Mouse (Mus musculus): ENCODE results near the gene D130043K22Rik.
"Not testable (repeated sequence)": the region's sequence is repeated elsewhere in the genome, so short reads cannot be mapped to it uniquely, and the experiment has no call there.

Gene D130043K22Rik

DNA sequence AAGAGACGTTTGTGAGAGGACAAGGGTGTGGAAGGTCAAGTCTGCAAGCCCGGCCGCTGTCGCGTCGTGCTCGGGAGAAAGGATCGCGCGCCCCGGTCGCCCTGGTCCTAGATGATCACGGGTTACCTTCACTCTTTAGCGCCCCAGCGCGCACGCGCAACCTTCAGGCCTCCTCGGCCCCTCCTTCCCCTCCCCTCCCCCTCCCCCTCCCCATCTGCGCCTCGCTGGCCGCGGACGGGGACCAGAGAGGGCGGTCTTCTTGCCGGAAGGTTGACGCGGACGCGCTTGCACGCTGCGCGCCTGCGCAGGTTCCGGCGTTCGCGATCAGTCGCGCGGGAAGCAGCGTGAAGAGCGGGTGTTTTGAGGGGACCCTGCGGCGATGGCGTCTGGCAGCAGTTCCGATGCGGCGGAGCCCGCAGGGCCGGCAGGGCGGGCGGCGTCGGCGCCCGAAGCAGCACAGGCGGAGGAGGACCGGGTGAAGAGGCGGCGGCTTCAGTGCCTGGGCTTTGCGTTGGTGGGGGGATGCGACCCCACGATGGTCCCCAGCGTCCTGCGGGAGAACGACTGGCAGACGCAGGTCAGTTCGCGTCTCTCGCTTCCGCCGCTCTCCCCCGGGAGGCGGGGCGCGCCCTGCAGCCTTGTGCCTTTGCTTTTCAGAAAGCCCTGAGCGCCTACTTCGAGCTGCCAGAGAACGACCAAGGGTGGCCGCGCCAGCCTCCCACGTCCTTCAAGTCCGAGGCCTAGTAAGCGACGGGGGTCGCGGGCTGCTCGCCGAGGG, 13.4 kb upstream of the D130043K22Rik start, which contains the start of the genes Acot13 and Tdp2:
Gene Acot13 (minus strand): TSS at position 188 of the 778 bp plus-strand sequence.
Gene Tdp2 (plus strand): TSS at position 327 of the 778 bp plus-strand sequence.
- DNase-seq (ENCODE audit: low spot score in 2 of 2) = peak; percentile 86 to 92

DNA sequence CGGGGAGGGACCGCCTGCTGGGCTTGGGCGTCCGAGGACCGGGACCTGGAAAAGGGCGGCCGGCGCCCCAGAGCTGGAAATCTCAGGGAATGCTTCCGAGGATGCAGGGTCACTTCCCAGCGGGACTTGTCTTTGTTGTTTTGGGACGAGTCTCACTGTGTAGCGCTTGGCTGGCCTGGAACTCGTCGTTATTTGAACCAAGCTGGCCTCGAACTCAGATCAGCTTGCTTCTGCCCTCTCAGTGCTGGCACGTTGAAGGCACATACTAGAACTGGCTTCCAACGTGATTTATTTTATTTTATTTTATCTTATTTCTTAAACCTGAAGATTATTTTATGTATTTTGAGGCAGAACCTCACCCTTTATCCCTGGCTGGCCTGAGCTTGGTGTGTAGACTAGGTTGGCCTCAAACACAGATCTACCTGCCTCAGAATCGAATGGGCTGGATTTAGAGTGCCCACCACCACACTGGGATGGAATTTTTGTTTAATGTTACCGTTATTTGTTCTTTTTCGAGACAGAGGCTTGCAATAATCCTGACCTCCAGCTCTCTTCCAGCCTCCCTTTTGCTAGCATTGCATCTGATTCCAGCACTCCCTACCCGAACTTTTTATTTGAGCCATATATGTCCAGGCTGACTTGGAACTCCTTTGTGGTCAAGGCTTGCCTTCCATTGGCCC, 12.7 kb upstream of the D130043K22Rik start:
- DNase-seq (ENCODE audit: low spot score in 2 of 2) = no peak

DNA sequence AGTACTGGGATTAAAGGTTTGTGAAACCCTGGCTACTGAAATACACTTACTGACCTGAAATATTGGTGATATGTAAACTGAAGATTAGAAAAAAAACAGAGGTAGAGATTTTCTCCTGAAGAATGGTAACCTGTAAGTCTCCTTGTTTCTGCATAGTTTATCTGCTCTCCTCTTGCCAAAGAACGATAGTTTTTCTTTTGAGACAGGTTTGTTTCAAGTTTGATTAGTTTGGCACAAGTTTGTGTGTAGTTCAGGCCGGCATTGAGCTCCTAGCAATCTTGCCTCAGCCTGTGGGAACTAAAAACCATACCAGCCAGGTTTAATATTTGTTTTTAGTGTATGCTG, 12.2 kb upstream of the D130043K22Rik start:
- no peak for DNase-seq (ENCODE audit: low spot score in 2 of 2)

DNA sequence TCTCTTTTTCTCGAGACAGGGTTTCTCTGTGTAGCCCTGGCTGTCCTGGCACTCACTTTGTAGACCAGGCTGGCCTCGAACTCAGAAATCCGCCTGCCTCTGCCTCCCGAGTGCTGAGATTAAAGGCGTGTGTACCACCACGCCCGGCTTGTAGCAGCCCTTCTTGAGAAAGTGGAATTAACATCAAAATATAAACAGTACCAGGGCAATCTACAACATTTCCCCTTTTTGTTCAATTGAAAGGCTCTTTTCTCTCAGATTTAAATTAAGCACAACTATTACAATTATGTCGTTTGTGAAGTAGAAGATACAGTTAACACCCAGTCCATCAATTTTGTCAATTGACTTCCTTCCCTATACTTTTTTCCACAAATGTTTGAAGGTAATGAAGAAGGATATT, 7.2 kb upstream of the D130043K22Rik start:
- DNase-seq (ENCODE audit: low spot score in 2 of 2) = not testable (repeated sequence)

DNA sequence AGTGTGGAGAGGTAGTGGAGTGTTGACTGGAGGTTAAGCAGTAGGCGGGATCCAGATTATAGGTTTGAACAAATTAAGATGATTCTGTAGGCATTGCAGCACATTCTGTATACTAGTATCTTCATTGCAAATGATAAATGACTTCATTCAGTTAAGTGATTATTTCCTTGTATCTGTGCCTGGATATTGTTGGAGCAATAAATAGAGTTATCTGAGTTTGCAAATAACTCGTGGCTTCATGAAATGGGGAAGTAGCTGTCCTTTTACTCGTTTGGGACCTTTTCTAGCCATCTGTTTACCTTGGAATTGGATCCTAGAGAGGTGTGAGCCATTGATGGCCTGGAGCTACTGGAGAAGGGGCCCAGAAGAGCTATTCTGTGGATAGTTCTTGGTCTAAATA, 5.1 kb upstream of the D130043K22Rik start:
- no peak for DNase-seq (ENCODE audit: low spot score in 2 of 2)

DNA sequence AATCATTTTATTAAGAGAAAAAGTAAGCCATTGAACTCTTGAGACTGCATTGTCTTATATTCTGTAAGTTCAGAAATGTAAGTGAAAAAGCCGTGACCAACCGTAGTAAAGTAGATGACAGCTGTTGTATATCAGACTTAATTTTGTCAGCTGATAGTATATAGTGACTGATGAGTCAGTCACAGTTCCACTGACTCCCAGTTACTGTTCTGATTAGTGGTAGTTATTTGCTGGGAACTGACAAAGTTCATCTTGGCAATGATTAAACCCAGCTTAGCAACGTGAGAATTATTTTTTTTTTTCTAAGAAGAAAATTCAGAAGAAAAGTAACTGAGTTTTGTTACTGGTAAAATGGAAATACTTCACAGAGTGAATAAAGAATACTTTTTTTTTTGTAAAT, 3.2 kb upstream of the D130043K22Rik start:
- no peak for DNase-seq (ENCODE audit: low spot score in 2 of 2)

DNA sequence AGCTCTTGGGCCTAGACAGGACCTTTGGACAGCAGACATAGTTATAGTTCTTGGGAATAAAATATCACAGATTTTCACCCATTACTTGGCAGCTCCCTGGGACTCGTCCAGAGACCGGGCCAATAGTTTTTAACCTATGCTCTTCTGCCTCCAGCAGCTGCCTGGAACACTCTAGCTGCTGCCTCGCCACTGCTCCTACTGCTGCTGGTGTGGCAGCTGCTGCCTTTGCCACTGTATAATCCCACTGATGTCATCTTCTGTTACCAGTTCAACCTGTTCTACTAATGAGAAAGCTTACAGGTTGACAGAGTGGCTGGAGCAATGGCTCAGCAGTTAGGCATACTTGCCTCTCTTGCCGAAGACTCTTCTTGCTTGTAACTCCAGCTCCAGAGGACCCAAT, 4.4 kb downstream of the D130043K22Rik start:
- no peak for DNase-seq (ENCODE audit: low spot score in 2 of 2)

DNA sequence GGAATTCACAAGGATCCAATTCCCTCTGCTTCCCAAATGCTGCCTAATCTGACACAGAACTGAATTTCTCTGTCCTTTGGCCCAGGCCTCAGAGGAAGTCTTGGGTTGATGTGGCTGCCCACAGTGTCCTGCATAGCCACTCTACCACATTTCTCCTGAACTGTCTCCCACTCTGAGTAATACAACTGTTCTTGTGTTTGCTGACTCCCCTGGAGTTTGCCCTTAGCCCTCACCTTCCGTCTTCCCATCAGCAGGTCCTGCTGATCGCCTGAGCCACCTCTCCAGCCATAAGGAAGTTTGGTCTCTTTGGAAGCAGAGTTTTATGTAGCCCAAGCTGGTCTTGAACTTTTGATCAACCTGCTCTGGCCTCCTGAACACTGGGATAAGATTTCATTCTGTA, 7.1 kb downstream of the D130043K22Rik start:
- no peak for DNase-seq (ENCODE audit: low spot score in 2 of 2)

DNA sequence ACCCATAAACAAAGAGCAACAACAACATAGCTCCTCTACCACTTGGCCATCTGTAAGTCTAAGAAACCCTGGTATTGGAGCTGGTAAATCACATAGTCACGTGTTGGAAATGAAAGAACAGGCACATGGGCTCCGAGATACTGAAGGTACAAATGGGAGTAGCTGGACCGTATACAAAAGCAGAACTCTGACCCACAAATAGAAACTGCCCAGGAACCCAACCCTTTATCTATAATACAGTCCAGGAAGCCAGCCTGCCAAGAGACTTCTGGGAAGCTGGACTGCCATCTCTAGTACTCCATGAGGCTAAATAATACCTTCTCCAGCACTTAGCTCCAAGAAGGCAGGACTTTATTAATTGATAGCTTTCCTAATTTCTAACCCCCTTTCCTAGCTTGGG, 7.6 kb downstream of the D130043K22Rik start:
- no peak for DNase-seq (ENCODE audit: low spot score in 2 of 2)

DNA sequence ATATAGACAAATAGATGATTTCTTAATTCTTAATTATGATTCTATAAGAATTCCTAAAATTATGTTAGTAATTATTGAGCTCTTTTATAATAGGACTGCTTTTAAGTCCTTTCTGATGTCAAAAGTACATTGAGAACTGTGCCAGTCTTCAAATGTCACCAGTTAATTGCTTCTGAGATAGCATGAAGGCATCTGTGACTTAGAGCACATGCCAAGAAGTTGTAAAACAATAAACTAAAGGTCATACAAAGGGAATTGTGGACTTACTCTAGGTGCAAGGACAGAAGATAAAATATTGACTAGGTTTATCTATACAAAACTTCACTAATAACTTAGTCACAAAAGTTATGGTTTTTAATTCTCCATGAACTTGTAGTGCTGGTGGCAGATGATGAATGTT, 14.2 kb downstream of the D130043K22Rik start:
- DNase-seq (ENCODE audit: low spot score in 2 of 2) = no peak

DNA sequence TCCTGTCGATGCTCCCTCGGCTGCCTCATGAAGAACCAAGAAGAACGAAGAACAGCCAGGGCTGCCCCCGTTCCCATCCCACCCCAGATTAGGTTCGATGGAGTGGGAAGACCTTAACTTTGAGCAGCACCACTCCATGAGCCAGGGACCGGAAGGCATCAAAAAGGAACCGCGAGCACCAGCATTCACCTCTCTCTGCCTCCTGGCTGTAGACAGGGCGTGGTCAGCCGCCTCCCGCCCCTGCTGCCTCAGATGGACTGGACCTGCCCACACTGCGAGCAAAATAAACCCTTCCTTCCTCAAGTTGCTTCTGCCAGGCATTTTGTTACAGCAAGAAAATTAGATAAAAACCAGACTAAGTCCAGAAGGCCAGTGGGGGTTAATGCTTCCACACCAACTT, 16.1 kb downstream of the D130043K22Rik start:
- DNase-seq (ENCODE audit: low spot score in 2 of 2) = no peak

DNA sequence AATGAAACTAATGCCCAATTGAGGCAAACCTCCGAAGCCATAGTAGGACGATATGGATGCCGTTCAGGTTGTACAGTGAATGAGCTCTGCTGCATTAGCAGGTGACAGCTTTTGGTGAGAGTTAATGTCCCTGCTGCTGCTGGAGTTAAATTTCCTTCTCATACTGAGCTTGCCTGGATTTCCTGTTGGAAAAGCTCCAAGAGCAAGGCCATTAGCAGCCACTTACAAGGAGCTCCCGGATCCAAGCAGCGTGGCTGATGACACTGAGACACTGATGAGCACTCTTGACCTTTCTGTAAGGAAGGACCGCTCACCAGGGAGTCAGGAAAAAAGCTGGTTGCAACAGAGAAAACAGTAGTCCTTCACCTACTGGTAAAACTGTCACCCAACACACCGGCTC, 17.1 kb downstream of the D130043K22Rik start:
- DNase-seq (ENCODE audit: low spot score in 2 of 2) = no peak

DNA sequence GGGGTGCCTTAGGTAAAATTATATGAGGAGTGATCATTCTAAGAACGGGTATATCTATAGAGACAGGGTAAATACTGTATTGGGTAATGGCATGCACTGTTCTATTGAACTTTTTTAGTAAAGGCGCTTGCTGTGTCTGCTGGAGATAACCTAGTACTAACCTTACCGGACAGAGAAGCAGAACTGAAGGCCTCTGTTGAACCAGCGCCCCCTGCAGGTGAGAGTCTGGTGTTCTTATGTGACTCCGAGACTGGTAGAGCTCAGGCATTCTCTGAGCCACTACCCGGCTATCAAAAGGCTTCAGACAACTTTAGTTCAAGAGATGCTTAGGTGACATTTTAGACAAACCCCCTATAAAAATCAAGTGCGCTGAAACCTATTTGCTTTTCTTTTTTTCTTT, 17.6 kb downstream of the D130043K22Rik start:
- DNase-seq (ENCODE audit: low spot score in 2 of 2) = peak in 1 of 2 experiments; percentile 25

DNA sequence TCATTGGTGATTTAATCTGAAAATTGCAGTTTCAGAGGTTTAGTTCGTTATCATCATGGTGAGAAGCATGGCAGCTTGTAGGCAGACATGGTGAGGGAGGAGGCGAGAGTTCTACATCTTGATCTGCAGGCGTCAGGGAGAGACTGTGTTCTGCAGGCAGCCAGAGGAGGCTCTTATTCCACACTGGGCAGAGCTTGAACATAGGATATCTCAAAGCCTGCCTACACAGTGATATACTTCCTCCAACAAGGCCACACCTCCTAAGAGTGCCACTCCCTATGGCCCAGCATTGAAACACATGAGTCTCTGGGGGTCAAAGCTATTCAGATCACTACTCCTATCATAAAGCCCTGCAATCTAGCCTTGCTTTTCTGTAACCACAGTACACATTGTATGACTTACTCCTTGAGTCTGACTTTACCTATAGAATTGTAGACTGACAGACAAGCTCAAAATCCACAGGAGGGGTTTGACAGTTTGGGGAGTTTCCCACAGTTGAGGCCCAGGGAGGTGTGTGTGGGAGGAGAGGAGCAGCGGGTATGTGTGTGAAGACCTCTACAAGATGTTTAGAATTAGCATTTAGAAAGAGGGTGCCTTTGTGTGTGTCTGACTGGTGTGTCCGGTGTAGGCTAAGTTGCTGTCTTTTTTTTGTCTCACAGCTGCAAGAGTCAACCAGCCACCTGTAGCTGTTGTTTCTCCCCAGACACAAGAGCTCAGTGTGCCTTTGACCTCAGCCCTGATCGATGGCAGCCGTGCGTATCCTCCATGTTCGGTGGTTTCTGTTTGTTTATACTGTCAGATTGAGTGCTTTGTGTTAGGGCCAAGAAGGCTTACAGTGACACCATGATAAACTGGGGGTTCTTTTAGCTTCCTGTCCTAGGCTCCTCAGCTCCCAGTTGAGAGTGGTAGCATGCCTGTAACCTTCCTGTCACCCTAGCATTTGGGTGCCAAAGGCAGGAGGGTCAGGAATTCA, 21.8 kb downstream of the D130043K22Rik start:
- no peak for DNase-seq (ENCODE audit: low spot score in 2 of 2)

DNA sequence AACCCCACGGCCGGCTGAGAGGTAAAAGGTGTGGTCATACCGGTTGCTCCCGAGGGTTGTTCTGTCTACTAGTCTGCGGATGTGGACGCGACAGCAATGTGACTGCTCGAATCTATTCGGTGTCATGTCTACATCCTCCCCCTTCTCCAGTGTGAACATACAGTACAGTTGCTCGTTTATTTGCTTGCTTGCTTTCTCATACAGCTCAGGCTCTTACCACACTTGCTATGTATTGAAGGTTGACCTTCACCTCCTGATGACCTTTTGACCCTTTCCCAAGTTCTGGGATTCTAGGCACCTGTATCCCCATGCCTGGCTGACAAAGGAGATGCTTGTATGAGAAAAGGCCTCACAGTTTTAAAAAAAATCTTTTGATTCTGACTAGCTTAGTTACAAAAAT, 22.9 kb downstream of the D130043K22Rik start:
- DNase-seq (ENCODE audit: low spot score in 2 of 2) = no peak

DNA sequence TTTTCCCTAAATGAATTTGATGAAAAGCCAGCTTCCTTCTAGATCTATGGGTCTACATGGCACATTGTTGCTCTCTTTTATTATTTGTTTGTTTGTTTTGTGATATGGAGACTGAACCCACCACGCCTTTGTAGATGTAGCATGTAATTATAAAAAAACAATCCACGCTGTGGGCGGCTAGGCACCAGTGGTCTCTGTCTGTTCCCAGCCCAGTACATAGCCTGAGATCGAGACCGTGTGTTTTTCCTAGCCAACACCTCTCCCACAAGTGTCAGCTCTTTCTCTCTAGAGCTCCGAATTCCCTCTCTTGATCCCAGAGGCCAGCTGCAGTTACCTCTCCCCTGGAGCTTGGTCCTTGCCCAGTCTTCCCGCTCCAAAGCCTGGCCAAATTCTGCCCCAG, 23.3 kb downstream of the D130043K22Rik start:
- DNase-seq (ENCODE audit: low spot score in 2 of 2) = no peak

DNA sequence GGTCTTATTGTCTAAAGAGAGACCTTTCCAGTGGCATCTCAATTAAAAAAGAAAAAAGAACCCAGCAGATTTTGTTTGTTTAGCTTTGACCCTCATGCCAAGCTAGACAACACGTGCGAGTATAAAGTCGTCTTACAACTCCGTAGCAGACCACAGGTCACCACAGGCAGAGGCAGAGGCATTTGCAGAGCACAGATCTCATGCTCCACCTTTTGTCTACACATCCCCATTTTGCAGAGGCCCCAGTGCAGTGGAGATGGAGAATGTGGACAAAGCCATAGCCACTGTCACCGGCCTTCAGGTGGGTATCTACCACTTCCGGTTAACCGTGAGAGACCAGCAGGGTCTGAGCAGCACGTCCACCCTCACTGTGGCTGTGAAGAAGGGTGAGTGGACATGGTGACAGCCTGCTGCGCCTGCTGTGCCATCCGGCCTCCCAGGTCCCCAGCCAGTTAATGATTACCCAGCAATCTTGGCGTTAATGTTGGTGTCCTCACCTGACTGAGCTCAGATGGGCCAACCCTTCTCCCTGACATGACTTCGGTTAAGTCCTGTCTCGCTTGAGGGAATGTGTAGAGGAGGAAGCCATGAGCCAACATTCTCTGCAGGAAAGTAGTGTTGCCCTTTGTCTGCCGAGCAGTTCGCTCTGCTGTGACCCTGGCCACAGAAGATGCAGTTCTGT, 34.6 kb downstream of the D130043K22Rik start:
- no peak for DNase-seq (ENCODE audit: low spot score in 2 of 2)

DNA sequence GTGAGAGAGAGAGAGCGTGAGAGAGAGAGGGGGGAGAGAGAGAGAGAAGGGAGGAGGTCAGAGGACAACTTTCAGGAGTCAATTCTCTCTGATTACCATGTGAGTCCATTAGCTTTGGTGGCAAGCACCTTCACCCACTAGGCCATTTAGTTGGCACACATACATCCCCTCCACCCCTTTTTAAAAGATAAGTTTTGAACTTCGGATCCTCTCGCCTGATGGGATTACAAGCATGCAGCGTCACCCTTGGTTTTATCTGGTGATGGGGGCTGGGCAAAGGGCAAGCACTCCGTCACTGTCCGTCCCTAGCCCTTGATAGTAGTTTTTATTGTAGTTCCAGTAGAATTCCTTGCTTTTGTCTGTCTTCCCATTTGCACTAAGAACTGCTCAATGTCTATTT, 35.3 kb downstream of the D130043K22Rik start:
- DNase-seq (ENCODE audit: low spot score in 2 of 2) = no peak

DNA sequence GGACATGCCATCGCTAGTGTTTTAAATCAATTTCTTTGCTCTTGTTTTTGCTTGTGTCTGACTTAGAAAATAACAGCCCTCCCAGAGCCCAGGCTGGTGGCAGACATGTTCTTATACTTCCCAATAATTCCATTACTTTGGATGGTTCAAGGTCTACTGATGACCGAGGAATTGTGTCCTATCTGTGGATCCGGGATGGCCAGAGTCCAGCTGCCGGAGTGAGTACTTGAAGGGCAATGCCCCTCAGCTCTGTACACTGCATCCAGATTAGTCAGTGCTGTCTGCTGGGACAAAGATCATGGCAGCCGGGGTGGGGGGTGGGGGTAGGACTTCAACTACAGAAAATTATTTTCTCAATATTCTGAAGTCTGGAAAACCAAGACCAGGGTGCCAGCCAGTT, 35.8 kb downstream of the D130043K22Rik start:
- no peak for DNase-seq (ENCODE audit: low spot score in 2 of 2)

DNA sequence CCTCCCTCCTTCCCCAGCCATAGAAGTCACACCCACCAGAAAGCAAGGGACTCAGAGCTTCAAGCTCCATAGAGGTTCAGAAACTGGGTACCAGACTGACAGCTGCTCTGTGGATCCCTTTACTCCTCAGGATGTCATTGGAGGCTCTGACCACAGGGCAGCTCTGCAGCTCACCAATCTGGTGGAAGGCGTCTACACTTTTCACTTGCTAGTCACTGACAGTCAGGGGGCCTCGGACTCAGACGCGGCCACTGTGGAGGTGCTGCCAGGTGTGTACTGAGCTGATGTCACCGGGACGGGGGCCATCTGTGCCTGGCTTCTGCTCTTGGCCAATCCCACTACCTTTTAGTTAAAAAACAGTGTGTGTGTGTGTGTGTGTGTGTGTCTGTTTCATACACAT, 37.5 kb downstream of the D130043K22Rik start:
- no peak for DNase-seq (ENCODE audit: low spot score in 2 of 2)

DNA sequence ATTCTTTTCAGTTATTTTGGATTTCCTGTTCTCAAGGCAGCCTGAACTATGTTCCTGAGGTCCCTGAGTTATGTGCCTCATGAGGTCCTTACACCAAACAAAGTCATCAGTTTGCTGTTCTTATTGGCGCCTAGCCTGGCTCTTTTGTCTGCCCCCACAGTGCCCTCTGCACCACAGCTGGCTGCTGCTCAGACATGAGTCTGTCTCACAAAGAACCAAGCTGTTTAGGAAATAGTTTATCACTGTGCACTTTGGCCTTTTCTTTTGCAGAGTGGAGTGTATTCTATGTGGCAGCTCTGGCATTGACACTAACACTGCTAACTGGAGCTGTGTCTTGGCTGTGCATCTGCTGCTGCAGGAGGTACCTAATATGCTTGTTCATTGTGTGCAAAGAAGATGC, 44.6 kb downstream of the D130043K22Rik start:
- DNase-seq (ENCODE audit: low spot score in 2 of 2) = no peak

DNA sequence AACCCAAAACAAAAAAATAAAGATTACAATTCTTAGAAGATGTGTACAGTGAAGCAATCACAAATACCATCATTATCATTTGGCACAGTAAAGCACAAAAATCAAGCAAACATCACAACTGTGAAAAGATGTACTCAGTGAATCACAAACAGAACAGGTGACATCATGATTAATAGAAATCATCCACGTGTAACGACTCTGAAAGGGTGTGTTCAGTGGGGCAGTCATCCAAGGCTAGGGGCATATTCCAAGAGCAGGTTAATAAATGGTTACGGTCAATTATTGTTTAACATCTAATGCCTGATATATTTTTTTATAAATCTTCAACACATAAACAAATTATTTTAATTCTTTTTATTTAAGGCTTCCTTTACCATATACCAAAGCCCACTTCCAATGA, 47.6 kb downstream of the D130043K22Rik start:
- DNase-seq (ENCODE audit: low spot score in 2 of 2) = no peak
